Mouse (Mus musculus): ENCODE results near the gene Sh3rf3.
"Not testable (repeated sequence)": the region's sequence is repeated elsewhere in the genome, so short reads cannot be mapped to it uniquely, and the experiment has no call there.

The Sh3rf3 gene

DNA sequence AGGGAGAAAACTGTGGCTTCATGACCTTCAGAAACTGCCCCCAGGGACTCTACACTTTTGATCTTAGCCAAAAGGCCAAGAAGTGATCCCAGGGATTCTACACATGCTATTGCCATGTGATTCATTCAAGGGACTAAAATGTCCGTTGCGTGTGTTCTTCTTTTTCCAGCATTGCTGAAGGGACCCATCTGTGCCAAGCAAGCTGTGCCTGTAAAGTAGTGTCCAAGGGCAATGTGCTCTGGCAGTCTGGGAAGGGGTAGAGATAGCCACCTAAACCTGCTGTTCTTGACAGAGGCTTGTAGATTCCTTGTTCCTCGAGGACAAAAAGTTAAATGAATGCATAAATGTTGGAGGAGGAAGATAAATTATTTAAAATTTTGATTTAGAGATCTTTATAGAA lies 178.5 kb downstream of the Sh3rf3 start:
- no peak for DNase-seq

DNA sequence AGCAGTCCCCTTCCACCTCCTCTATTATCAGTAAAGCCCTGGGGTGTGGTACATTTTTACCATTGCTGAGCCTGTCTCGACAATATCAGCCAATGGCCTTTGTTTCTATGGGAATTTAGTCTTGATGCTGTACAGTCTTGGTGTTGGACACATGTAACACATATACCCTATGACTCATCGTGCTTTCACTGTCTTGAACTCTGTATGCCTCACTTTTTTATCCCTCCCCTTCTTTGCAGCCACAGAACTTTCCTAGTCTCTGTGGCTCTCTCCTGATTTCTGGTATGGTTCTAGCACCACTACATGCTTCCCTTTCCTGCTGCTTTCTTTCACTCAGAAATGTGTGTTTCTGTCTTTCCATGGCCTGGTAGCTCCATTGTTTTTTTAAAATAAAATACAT lies 181.6 kb downstream of the Sh3rf3 start:
- DNase-seq: no peak

DNA sequence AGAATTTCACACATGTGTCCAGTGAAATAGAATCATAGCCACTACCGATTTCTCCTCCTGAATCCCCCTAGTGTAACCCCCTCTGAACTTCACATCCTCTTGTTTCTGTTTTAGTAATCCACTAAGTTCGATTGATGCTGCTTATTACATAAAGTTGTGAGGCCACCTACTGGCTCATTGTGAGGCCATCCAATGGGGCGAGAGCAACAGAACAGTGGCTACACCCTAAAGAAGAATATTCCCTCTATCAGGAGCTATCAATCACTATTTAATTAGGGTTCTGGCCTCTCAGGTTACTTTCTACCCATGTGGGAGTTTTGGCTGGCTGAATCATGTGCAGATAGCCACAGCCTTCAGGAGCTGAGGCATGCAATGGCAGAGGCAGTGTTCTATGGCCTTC lies 182.0 kb downstream of the Sh3rf3 start:
- peak in 1 of 2 experiments; percentile 10 for DNase-seq

DNA sequence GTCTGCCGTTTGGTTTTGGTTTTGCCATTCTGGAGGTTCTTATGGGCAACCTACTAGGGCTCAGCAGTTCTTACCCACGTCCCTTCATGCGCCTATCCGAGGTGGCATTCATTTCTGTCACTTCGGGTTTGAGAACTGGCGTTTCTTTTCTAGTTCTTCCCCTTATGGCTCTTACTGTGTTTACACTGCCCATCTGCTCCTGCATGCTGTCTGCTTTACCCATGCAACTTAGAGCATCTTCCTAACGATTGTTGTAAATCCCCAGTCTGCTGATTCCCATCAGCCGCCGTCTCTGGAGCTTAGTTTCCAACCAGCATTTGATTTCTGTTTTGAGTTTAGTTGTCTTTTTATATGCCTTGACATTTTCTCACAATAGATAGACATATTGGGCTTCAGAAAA lies 189.2 kb downstream of the Sh3rf3 start:
- no peak for DNase-seq

DNA sequence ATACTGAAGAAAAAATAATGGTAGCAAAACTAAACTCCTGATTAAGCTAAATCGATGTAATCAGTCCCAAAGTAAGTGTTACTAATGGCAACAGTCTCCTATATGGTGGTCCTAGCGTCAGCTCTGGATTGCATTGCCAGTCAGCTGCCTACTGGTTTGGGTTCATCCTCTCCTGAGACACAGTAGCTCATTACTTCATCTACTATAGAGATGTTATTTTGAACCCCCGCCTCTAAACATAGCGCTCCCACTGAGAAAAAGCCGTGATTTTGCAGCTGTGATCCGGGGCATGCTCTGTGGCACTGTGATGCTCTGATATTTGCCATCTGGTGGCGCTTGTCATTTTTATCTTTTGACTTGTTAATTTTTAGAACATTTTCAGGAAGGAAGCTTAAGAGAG lies 198.3 kb downstream of the Sh3rf3 start:
- DNase-seq: no peak

DNA sequence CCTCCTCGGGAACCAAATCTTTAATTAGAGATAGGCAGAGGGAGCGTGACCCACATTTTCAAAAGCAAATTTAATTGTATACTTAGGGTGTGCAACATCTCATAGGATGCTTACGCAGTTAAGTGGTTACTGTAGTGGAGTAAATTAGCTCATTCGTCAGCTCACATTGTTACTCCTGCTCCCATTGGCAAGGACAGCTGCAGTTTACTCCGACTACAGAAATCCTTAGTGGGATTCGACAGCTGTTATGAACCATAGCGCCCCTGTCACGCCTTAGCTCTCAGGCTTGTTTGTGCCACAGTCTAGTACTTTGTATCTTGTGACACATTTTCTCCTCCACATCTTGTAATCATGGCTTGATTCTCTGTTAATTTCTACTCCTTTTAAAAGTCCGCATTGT lies 200.5 kb downstream of the Sh3rf3 start:
- DNase-seq: no peak

DNA sequence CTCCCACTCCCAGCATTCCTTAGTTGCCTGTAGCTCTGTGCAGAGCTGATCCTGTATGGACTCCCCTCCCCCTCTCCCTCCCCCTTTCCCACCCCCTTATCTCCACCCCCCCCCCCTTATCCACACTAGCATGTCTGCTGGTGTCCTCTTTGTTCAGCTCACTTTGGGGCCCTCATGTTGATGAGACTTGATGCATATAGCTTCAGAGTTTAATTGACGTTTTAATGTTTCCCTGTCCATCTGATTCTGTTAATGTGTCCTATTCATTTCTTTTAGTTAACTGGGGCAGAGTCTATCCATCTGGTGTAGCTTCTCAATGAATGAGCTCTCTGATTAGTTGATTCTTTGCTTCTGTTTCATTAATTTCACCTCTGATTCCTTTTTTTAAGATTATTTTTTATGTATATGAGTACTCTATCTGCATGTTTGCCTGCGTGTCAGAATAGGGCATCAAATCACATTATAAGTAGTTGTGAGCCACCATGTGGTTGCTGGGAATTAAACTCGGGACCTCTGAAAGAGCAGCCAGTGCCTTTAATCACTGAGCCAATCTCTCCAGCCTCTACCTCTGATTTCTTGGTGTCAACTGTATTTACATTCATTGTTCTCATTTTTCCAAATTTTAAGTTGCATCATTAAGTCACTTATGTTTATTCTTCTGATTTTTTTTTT lies 206.3 kb downstream of the Sh3rf3 start:
- DNase-seq: no peak

DNA sequence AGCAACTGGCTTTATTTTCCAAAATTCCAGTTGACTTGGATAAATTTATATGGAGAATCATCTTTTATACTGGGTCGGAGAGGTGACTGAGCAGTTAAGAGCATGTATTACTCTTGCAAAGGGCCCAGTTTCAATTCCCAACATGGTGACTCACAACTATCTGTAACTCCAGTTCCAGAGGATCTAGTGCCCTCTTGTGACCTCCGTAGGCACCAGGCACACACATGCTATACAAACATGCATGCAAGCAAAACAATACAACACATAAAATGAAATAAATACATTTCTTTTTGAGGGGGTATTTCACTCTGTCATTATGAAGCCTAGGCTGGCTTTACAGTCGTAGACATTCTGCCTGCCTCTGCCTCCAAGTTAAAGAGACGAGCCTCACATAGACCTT lies 237.3 kb downstream of the Sh3rf3 start:
- DNase-seq: no peak

DNA sequence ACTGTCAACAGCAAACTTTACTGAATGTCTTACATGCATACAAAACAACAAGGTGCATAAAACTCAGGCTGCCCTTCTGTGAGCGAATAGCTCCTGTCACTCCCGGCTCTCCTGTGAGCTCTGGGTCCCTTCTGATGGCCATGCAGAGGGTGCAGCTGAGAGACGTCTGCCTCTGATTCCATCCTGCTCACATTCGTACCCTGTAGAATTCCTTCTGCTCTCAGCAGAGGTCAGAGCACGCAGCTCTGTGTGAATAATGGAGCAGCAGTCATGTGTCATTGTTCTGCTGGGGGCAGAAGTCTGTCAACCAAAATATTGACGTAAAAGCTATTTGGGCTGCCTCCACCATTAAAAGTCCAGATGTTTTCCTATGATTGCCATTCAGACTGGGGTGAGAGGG lies 243.1 kb downstream of the Sh3rf3 start:
- no peak for DNase-seq

DNA sequence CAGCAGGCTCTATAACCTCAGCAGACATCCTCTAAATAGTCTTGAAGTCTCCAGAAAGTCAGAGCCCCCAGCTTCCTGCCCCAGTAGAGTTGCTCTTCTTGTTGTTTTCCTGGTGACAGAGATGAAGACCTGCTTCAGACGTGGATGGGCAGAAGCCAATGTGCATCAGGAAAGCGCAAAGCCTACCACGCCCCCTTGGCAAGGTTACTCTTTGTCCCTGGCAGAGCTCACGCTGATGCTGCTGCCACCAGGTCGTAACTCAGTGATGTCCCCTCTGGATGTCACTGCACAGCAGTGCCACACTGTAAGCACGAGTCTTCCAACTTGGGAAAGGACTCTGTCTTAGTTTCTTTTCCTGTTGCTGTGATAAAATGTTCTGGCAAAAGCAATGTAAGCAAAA lies 253.6 kb downstream of the Sh3rf3 start:
- no peak for DNase-seq

DNA sequence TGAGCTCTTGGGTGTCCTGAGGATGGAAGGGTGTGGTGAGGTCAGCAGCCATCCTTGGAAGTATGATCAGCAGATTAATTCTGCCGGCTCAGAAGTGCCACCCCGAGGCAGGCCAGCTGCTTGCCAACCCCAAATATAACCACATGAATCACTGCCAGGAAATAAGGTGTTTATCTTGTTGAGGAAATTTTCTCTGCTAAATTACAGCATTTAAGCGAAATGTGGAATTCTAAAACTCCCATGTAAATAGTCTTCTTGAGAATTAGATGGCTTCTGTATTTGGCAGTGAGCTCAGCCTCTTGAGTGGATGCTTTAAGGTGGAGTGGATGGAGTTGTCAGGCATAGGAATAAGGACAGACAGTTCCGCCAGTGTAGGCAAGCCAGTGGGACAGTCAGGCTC lies 259.7 kb downstream of the Sh3rf3 start:
- no peak for DNase-seq

DNA sequence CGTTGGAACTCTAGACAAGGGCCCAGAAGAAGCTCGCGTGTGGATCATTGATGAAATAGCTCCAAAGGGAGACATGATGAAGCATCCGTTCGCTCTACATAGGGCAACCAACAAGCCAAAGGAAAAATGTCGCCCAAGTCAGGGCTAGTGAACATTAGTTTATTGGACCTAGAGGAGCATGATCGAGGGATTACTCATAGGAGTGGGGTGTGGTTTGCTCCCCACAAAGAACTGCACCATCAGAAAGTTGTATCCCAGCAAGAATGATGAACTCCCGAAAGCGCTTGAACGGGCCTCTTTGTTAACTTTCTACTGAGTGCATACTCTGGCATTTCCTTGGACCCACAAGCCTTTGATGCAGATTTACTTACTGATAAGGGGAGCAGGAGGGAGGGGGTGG lies 263.5 kb downstream of the Sh3rf3 start:
- no peak for DNase-seq

DNA sequence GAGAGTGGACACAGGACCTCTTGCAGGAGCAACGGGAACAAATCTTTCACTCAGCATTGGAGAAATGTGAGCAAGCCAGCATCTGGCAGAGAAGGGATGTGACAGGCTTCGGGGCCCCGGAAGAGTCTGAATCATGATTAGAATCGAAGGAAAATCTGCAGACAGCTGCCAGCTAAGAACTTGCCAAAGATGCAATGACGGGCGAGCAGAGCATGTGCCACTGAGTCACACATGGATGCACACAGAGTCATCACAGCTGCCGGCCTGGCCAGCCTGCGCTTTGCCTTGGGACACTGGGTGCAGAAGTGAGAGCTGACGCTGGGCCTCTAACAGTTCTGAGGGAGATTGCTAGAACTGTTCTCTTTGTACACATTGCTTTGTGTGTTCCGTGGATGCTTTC lies 264.8 kb downstream of the Sh3rf3 start:
- DNase-seq: peak; percentile 11 to 15

DNA sequence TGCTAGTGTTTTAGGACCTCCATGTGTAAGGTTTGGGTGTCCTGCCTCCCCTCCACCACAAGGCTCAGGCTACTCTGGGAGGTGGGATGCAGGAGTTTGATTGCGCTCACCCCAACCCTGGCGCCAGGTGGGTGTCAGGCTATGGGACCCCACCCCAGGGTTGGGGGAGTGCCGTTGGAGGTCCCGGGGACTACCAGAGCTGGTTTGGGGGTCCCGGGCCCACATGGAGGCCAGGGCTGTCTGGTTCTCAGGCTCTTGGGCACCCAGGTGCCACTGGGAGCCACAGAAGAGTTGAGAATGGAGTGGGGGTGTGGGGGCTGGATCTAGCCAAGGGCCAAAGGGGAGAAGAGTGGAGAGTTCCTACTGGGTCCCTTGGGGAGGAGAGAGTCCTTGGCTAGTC lies 272.4 kb downstream of the Sh3rf3 start:
- DNase-seq: no peak

DNA sequence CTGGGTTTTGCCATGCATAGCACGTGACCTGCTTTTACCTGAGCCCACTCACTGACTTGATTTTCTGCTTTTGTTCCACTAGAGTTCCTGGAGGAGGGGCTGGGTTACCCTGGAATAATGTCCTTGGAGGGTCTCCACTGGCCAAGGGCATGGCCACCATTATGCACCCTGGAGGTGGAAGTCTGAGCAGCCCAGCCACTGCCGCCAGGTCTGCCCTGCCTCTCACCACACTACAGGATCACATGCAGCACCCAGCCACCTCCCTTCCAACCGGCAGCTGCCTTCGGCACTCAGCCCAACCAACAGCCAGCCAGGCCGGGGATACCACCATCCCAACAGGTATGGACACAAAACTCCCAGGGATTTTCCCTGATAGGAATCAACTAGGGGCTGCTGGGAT lies 273.4 kb downstream of the Sh3rf3 start:
- DNase-seq: no peak

DNA sequence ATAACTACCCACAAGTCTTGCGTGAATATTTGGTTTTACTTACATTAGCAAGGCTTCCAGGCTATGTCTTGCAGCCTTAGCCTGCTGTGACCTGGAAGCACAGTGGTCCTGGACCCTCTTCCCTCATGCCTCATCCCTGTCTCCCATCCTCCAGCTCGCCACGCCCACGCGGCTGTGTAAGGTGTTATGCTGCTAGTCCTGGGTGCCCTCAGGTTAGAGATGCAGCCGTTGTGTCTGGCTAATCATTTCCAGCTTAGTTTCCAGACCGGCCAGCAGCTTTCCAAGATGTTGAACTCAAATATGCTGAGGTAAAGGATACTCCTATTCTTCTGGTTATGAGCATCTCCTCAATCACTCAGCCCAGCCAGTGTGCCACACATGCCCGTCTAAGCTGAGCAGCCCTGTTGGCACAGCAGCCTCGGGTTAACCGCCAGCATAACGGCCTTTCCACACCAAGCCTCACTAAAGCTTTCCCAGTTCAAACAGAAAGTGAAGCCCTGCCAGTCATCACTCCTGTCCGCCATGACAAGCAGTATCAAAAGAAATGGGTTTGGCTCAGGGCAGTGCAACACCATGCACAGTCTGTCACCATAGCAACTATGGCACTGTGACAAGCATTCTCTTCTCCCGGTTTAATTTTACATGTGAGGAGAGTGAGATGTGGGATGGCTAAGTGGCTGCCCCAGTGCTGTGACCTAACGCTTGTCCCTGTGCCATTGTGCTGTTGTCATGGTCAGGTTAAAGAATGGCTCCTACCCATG lies 276.9 kb downstream of the Sh3rf3 start:
- no peak for DNase-seq

DNA sequence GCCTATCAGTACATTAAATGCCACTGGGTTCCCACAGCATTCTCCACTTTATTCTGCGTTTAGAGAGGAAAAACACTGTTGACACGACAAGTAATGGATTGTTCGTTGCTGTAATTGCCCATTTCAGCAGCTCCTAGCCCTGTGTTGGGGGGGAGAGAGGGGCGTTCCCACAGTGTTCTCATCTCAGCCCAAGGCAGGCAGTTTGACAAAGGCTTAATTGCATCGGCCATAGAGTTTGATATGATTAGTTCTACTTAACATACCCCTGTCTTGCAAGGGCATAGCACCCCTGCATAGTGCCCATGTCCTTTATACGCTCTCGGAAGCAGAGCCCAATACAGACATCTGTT lies 277.4 kb downstream of the Sh3rf3 start:
- DNase-seq: no peak

DNA sequence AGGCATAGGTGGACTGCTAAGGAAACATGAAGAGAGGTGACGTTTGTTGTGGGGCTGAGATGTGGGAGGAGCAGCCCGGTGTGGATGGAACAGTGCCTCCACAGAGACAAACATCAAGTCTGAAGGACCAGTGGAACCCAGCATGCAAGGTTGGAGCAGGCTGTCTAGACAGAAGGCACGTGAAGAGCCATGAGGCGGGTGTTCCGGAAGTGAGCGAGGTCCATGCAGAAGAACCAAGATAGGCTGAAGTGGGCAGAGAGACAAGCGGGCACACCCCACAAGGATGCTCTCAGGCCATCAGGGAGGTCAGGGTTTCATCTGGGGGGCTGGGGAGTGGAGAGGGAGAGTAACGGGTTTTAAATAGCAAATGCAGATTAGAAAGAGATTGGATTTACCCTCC lies 278.4 kb downstream of the Sh3rf3 start:
- DNase-seq: no peak

DNA sequence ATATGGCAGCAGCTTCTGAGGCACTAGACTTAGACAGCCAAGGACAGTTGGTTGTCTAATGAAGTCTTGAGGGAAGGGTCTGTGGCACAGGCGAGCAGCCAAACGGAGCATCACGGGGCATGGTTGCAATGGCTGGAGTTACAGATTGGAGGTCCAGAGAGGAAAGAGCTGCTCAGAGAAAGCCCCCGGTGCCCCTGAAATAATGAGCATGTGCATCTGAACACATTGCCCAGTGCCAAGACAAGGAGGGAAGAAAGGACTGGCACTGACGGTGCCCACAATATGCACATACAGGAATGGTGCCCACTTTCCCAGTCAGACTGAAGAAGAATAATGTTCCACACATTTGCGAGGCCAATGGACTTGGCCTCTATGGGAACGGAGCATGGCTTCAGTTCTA lies 278.8 kb downstream of the Sh3rf3 start:
- no peak for DNase-seq

DNA sequence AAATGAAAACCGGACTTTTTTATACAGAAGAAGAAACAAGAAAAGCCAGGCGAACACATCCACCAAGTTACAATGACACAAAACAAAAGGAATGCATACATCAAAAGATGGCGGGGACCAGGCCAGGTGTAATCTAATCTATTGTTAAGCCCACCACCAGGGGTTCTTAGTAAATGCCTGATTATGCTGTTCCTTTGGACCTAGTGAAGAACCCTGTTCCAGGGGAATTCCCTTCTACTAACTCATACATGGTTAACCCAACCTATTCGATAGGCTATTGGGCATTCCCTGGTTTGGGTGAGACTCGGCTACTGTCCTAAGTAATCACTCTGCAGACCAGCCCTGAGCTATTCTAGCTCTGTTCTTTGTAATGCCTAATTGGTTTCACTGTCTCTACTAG lies 289.9 kb downstream of the Sh3rf3 start:
- not testable (repeated sequence) for DNase-seq

DNA sequence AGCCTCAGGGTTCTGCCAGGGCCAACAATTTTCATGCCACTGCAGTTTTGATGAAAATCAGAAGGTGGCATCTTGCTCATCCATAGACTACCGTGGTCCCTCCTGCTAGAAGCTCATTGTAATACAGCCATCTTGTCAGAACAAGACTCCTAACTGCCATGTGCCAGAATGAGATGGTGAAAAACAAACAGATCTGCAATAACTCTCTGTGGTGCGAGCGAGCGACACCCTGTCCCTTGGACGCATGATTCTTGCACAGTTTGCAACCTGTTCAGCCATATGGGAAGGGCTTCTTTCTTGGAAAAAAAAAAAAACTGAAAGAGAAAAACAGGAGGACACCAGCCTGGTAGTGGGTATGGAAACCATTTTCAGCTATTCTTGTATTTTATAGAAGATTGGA lies 291.5 kb downstream of the Sh3rf3 start:
- DNase-seq: no peak

DNA sequence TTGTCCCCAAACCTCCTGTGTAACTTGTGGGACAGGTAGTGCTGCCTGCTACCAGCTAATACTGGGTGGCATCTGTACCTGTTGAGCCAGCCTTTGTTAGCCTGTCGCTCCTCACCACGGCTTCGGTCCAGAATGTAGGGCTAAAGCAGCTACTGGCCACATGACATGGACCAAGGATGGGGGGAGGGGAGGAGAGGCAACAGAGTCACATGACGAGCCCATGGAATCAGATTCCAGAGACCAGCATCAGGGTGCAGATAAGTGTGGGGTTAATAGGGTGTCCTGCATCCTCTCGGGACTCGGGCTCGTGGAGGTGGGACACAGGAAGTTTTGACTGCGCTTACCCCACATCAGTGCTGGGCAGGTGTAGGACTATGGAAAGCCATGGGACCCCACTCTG lies 292.7 kb downstream of the Sh3rf3 start:
- DNase-seq: no peak

DNA sequence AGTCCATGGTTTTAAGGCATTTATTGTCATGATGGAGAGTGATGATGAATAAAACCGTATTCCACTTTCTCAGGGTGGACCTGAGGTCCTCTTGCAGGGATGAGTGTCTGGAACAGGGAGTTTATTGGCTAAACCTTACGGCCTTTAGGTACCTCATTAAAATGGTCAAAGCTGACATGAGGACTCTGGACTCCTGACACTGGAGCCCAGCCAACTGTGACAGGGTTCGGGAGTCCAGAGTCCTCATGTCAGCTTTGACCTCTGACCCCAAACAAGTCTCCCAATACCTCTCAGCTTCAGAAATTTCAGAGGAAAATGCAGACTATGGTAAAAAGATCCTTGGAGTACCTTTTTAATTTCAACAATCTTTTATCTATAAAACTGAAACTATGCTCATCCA lies 293.5 kb downstream of the Sh3rf3 start:
- DNase-seq: no peak

DNA sequence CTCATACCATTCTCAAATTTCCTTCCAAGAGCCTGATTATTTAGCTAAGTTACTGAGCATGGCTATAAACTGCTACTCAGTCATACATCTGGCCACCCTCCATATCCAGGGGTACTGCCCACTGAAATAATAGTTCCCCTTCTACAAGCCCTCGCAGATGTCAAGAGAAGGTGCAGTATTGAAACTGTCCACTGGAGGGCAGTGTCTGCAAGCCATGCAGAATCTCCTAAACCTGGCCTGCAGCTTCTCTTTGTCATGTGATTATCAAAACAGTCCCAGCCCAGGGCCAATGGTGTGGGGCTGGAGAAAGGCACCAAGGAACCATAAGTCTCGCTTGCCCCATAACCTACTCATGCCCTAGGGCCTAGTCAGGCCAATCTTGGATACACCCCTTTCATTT lies 295.9 kb downstream of the Sh3rf3 start:
- peak; percentile 69 to 74 for DNase-seq

DNA sequence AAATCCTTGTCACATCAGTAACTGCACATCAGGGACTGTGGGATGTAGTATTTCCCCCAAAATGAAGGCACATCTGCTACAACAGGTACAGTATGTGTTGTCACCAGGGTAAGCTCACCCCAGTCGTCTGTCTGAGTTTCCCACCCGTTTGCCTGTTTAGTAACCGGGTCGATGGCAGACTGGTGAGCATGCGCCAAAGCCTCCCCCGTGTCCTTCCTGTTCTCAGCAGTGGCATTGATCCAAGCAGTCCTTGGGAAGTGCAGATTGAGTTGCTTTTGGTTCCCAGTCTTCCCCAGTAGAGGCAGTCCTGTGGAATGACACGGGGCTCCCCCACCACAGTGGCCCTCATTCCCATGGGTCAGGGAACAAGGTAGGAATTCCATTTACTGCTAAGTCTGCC lies 297.2 kb downstream of the Sh3rf3 start:
- DNase-seq: no peak

All from lung, adult 18-20 months (tissue).